Mouse (Mus musculus) frontal cortex, postnatal 14 days (tissue): Measurements from ENCODE around the gene Adprm.

Experiments
- DNase-seq, 2 experiments: peaks; one replicate each; pipeline ENCODE4 v3.0.0; 2022; ENCODE audit warnings: low spot score in 2 of 2

Gene Adprm

GRCm38 (mm10) chr11:67076781-67077180 lies 24.4 kb upstream of the Adprm start:
- DNase-seq: no peak

DNA sequence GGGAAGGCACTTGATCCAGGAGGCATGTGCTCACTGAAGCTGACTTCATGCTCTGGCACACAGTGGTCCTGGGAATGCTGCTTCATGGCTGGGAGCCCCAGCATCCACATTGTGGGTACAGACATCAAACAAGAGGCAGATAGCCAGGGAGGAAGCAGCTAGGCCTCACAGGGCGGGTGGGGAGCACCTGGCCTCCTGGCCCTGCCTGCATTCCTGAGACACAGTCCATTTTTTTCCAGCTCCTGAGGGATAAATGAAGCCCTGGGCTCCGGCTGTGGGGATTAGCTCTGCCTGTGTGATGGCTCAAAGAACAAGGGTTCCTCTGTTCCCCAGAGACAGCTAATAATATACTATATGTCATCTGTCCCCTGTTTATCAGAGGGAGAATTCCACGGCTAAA lies 22.6 kb upstream of the Adprm start:
- no peak for DNase-seq

- no peak for DNase-seq
Observed at GRCm38 (mm10) chr11:67072615-67073130, 20.3 kb upstream of the Adprm start.

DNA sequence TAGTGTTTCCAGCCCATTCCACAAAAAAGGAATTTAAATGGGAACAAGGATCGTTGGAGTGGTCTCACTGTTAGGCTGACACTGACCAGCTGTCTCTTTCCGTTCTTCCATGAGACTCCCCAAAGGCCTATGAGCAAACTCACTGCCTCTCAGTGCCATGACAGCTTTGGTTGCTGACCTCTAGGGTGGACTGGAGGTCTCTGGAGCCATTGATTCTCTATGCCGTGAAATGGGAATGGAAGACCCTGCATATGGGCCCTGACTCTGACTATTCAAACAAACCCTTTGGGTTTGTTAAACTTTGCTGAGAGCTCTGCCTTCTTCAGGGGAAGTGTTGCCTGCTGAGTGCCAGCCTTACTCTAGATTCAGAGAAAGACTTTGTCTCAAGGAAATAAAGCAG lies 15.3 kb upstream of the Adprm start:
- DNase-seq: no peak

GRCm38 (mm10) chr11:67062726-67063125 lies 10.3 kb upstream of the Adprm start:
- no peak for DNase-seq

DNA sequence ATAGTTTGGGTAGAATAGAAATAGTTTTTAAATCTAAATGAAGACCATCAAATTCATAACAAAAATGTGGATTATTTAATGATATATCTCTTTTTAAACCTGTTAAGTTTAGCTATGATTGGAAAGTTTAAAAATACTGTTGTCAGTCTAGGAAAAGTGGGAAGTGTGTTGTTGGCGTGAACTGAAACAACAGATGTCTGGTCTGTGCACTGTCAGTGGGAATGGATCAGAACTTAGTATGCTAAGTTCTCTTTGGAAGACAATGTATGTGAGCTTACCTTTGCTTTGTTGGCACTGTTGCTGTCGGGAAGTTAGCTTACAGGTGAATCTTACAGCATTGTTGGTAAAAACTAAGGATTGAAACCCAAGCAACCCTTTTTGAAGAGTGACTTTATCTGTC lies 8.9 kb upstream of the Adprm start:
- DNase-seq: no peak

- DNase-seq: no peak
Observed at GRCm38 (mm10) chr11:67054754-67055365, 2.5 kb upstream of the Adprm start.

GRCm38 (mm10) chr11:67051676-67052320 lies 596 bp downstream of the Adprm start:
- no peak for DNase-seq

DNA sequence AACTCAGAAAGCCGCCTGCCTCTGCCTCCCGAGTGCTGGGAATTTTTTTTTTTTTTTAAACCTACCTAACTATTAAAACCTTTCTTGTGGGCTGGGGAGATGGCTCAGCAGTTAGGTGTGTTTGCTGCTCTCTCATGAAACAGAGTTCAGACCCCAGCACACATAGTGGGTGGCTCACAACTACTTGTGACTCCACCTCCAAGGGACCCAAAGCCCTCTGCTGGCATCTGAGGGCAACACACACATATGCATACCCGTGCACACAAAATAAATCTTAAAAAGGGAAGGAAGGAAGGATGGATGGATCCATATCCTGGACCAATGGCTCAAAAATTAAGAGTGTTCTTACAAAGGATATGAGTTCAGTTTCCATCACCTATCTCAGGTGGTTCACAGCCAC lies 3.1 kb downstream of the Adprm start:
- no peak for DNase-seq

DNA sequence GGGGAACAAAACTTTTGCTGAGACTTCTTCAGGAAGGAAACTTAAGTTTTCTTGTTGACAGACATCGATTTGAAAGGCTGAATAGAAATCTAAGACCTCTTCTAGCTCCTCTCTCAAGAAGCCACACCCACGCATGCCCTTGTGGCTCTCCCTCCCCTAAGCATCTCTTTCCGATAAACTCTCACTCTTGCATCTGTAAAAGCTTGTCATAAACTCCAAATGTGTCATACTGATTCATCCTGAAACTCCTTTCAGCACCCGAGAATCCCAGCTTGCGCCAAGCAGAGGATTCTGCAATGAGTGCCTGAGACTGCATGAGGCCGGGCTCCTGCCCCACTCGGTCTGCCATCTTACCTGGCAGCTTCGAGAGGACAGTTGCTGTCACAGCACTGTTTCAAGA lies 3.9 kb downstream of the Adprm start:
- no peak for DNase-seq

DNA sequence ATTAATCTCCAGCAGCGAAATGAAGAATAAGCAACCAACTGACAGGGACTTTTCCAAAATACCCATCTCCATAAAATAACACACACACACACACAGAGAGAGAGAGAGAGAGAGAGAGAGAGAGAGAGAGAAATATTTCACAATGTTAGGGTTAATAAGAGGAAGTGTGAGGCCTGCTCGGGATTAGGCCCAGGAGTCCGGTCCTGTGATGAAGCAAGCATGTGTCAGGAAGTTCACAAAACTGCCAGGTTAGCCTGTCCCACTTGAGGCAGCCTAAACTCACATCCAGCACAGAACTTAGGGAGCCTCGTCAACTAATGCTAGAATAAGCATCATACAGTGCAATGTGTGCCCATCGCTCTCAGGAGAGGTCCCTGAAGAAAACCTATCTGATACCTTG lies 5.2 kb downstream of the Adprm start:
- DNase-seq: no peak

DNA sequence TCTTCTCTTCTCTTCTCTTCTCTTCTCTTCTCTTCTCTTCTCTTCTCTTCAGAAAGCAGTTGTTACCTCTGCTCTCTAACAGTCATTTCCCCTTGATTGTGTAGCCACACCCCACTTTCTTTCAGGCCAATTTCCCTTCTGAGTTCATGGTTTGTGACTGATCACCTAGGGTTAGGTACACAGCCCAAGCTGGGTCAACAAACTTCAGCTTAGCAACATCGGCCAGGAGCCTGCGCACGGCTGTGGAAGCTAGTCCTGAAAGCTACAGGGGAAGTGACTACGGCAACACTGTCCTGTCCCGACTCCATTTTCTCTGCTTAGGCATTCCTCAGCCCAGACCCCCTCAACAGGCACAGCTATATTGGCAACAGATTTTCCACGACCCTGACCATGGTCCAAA lies 7.4 kb downstream of the Adprm start:
- DNase-seq: no peak

DNA sequence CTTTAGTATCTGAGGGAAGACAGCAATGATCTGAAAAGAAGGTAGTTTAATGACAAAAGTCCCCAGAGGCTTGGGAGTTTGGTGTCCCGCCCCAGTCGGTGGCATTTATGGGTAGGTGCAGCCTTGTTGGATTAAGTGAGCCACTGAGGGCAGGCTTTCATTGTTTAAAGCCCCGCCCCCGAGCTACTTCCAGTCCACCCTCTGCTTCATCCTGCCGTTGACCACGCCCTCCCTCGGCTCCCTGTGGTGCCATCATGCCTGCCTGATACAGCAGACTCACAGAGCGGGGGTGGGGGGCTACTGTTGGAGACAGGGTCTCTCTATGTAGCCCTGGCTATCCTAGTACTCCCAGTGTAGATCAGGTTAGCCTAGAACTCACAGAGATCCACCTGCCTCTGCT lies 9.4 kb downstream of the Adprm start:
- DNase-seq: no peak

GRCm38 (mm10) chr11:67040483-67040882 lies 11.9 kb downstream of the Adprm start:
- no peak for DNase-seq

GRCm38 (mm10) chr11:67039799-67040198 lies 12.6 kb downstream of the Adprm start:
- DNase-seq: no peak

GRCm38 (mm10) chr11:67036892-67037291 lies 15.5 kb downstream of the Adprm start:
- DNase-seq: no peak

- no peak for DNase-seq
Observed at GRCm38 (mm10) chr11:67036229-67036628, 16.2 kb downstream of the Adprm start.

DNA sequence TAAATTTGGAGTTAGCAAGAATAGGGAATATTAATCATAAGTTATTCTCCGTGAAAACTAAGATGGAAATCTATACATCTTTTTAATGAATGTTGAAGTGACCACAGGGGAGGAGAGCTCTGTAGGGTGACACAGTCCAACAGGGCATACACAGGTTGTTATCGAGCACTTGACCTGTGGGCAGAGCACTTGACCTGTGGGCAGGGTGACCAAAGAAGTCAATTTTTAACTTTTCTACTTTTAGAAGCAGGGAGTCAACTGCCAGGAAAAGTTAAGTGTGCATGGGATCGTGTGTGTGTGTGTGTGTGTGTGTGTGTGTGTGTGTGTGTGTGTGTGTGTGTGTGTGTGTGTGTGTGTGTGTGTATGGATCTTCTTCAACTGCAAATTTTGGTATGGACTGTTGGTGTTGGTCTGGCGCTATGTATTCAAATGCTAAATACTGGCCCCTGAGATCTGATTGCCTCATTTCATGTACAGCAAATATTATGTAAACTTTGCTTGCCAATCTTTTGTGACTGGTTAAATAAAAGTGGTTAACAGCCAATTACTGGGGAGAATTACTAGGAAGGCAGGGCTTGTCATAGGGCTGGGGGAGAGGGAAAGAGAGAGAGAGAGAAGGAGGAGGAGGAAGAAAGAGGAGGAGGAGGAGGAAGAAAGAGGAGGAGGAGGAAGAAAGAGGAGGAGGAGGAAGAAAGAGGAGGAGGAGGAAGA lies 17.5 kb downstream of the Adprm start:
- DNase-seq: no peak

- DNase-seq: no peak
Observed at GRCm38 (mm10) chr11:67031603-67031915, 20.8 kb downstream of the Adprm start.

DNA sequence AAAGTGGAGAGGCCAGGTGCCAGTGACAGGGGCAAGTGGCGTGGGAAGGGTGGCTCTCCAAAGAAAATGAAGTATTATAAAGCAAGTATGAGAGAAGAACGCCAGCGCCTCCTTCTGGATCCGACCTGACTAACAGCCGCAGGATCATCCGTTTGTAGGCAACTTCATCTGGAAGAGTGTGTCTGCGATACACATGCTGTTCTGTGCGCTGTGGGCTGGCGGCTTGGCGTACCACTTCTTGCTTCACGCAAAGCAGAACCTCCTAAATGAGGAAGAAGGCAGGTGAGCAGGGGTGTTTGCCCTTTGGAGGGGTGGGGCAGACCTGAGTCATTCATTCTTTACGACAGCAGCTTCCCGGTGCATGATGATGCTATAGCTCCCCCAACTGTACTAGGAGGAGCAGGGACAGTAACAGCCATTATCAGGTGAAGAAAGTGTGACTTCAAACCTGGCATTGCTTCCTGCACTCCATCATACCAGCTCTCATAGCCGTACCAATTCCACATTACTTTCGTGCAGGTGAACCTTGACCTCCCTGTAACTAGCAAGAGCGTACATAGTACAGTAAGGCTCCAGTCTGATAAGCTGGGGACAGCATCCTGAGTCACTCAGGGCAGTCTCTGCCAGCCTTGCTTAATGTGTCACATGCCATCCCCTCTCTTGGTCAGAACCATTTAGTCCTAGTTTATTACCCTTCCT lies 21.3 kb downstream of the Adprm start:
- no peak for DNase-seq

DNA sequence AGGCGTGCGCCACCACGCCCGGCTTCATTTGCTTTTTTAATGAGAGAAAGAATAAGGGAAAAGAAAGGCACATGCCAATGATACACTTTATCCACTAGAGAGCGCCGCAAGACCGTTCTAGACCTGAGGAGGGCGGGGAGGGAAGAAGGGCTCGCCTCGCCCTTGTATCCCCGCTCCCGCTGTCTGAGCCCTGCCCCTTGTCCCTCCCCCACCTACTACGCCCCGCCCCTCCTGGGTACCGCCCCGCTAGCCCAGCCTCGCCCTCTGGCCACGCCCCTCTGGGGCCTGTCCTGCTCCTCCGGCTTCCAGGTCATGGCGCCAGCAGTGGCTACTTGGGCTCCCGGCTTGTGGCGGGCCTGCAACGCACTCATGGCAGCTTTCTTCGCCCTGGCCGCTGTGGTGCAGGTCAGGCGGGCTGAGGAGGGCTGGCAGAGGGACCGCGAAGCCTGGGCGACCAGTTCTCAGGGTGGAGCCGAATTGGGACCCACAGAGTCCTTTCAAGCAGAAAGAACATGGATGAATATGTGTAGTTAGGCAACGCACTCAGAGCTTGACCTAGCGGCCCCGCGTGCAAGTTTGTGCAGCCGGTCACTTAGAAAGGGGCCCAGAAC lies 27.4 kb downstream of the Adprm start, which contains the start of gene Tmem220:
Tmem220 (plus strand) TSS at position 288 of the 611 bp plus-strand sequence.
- DNase-seq: peak; percentile 57 to 73

DNA sequence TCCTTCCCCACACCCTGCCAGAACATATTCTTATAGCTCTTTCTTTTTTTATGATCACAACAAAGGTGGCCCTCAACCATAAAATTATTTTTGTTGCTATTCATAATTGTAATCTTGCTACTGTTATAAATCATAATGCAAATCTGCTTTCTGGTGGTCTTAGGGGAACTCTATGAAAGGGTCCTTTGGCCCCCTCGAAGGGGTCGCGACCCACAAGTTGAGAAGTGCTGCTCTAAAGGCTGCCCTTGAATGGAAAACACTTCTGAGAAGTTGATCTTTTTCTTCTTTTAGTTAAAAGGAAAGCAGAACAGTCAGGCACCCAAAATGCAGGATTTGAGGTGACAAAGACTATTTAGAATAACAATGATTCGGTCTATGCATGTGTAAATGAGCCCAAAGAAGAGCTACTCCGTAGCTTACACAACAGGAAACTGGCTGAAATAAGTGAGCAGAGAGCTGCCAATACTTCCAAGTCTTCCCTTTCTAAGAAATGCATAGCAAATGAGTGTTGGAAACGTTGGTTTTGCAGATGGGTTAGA lies 28.5 kb downstream of the Adprm start:
- no peak for DNase-seq
